Mouse (Mus musculus): ENCODE measurements around the gene Arhgef10l. TPM values are rescaled to one million over a fixed set of nuclear protein-coding genes. Genes with fewer than 3 reads are reported as not detected.
A peak's percentile ranks its signal among the peaks of the same experiment; 100 is the strongest.

Arhgef10l gene
- polyA plus RNA-seq, 1 experiment from 2014 or later, result 24.6 TPM

DNA sequence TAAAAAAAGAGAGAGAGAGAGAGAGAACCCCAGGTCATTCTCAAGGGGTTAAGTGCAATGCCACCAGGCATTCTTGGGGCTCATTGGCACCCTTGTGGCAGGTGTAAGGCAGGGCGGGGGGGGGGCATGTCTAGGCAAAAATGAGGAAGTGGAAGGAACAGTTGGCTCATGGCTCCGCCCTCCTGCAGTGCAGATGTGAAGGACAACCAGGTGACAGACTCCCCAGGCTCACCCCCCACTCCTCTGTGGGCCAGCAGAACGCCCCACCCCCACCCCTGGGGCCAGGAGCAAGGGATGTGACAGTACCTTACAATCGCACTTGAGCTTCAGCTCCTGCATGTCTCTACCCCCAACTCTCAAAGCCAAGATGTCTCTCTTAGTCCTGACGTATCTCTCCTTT lies 79.3 kb downstream of the Arhgef10l start:
- no peak for DNase-seq
- no peaks in the 10 kb centered on the region for H3K27me3 ChIP-seq (ENCODE audit: control insufficient read depth, insufficient read depth, low read length)
- ATAC-seq (ENCODE audit: low FRiP score, low TSS enrichment), result no peak

DNA sequence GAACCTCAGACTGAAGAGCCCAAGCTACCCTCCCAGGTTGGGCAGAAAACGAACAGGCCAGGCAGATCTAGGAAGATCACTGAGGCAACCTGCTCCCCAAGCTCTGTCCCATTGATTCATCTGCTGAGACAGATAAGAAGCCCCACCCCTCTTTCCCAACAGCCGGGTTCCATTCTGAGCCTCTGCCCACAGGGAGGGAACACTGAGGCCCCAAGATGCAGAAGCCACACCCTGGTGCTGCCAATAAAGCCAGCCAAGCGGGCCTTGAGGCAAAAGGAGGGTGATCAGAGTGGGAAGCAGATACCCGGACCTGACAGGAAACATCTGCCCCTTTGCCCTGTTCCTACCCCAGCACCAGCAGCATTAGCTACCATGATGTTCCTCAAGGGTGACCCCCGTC lies 81.6 kb downstream of the Arhgef10l start:
- ATAC-seq (ENCODE audit: low FRiP score, low TSS enrichment) (no peak), DNase-seq (no peak)
- no peaks in the 10 kb centered on the region for H3K4me1 ChIP-seq (ENCODE audit: control insufficient read depth, insufficient read depth, low read length)
- H3K9me3 ChIP-seq (ENCODE audit: control insufficient read depth, low read length), result no peaks in the 10 kb centered on the region
- no peak overlapping the region for H3K27ac ChIP-seq (replicated peaks; ENCODE audit: low read depth, low read length)
- 71% methylated on average over 5 of the region's 5 CpGs for WGBS
- no peak overlapping the region for H3K4me3 ChIP-seq (replicated peaks; ENCODE audit: low read depth, low read length)
- H3K4me2 ChIP-seq (ENCODE audit: low read length), result no peak overlapping the region
- H3K9ac ChIP-seq (replicated peaks; ENCODE audit: low read length), result no peak overlapping the region
- peaks cover 76% of the 10 kb centered on the region for H3K36me3 ChIP-seq (ENCODE audit: control insufficient read depth, insufficient read depth, low read length)
- no peaks in the 10 kb centered on the region for H3K27me3 ChIP-seq (ENCODE audit: control insufficient read depth, insufficient read depth, low read length)

More for the DNA sequence above, 79.3 kb downstream of the Arhgef10l start:
- no peaks in the 10 kb centered on the region for H3K9me3 ChIP-seq (ENCODE audit: control insufficient read depth, low read length)
- H3K9ac ChIP-seq (replicated peaks; ENCODE audit: low read length), result no peak overlapping the region
- H3K27ac ChIP-seq (replicated peaks; ENCODE audit: low read depth, low read length), result no peak overlapping the region
- peaks cover 72% of the 10 kb centered on the region for H3K36me3 ChIP-seq (ENCODE audit: control insufficient read depth, insufficient read depth, low read length)
- no peak overlapping the region for H3K4me2 ChIP-seq (ENCODE audit: low read length)
- H3K4me1 ChIP-seq (ENCODE audit: control insufficient read depth, insufficient read depth, low read length), result no peaks in the 10 kb centered on the region
- no peak overlapping the region for H3K4me3 ChIP-seq (replicated peaks; ENCODE audit: low read depth, low read length)
- 80% methylated on average over 5 of the region's 5 CpGs for WGBS

DNA sequence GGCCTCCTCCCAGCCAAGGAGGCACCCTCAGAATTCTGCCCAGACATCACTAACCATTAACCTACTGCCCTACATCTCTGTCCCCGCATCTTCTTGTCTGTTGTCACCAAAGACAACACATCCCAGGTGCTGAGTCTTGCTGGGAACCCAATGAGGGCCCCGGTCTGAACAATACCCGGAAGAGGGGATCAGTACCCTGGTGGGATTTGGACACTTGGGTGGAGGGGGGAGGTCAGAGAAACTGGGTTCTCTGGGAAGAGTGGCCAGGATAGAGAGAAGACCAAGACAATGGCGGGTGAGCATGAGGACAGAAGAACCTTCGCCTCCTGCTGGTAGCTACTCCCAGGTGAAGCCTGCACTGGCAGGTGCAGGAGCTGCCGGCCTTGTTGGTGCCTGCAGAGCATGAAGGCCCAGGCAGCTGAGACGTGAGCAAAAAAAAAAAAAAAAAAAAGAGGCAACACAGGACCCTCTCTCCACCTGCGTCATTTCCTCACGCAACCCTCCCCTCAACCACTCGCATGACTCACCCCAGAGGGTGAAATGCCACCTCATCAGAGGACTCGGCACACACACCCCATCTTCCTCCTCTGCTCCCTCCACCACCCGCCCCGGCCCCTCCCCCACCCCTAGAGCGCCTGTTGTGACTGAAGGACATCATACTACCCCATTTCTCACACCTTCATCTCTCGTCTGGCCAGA lies 83.3 kb downstream of the Arhgef10l start:
- no peak for ATAC-seq (ENCODE audit: low FRiP score, low TSS enrichment)
- H3K36me3 ChIP-seq (ENCODE audit: control insufficient read depth, insufficient read depth, low read length), result peaks cover 81% of the 10 kb centered on the region
- no peak overlapping the region for H3K27ac ChIP-seq (replicated peaks; ENCODE audit: low read depth, low read length)
- WGBS, result 89% methylated on average over 15 of the region's 15 CpGs
- no peak overlapping the region for H3K4me3 ChIP-seq (replicated peaks; ENCODE audit: low read depth, low read length)
- no peaks in the 10 kb centered on the region for H3K4me1 ChIP-seq (ENCODE audit: control insufficient read depth, insufficient read depth, low read length)
- H3K4me2 ChIP-seq (ENCODE audit: low read length), result no peak overlapping the region
- DNase-seq, result no peak
- H3K27me3 ChIP-seq (ENCODE audit: control insufficient read depth, insufficient read depth, low read length), result no peaks in the 10 kb centered on the region
- H3K9ac ChIP-seq (replicated peaks; ENCODE audit: low read length), result no peak overlapping the region
- H3K9me3 ChIP-seq (ENCODE audit: control insufficient read depth, low read length), result no peaks in the 10 kb centered on the region

DNA sequence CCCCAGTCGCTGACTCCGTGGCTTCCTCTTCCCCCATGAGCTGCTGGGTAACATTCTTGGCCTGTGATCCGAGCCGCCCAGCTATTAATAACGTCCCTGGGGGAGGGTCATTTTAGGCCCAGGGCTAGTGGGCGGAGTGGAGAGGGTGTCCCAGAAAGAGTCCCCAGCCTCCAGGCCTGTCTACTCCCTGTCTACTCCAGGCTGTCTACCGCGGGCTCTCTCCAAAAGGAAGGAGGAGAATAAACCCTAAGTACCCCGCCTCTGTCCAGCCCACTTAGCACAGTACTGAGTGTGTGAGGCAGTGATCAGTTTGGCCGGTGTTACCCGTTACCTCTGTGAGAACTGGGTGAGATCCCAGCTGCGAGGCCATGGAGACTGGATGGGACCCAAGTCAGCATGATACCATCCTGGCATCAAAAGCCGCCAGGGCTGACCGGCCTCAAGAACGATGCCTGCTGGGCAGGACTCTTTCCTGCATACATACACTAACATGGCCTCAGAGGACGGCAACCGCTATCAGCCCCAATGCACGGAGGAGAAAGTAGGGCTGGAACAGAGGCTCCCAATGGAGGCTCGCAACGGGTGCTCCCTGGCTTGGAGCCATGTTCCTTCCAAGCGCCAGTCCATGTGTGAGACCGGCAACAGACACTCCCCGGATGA lies 84.0 kb downstream of the Arhgef10l start:
- Histone ChIP-seq H3K4me2 (ENCODE audit: low read length) (no peak overlapping the region), H3K36me3 (ENCODE audit: control insufficient read depth, insufficient read depth, low read length) (peaks cover 85% of the 10 kb centered on the region), H3K27ac (replicated peaks; ENCODE audit: low read depth, low read length) (0 out of 2 replicates have a peak overlapping the region, but pooled peaks have one; percentile 32), H3K9me3 (ENCODE audit: control insufficient read depth, low read length) (no peaks in the 10 kb centered on the region), H3K27me3 (ENCODE audit: control insufficient read depth, insufficient read depth, low read length) (no peaks in the 10 kb centered on the region), H3K4me1 (ENCODE audit: control insufficient read depth, insufficient read depth, low read length) (no peaks in the 10 kb centered on the region), H3K9ac (replicated peaks; ENCODE audit: low read length) (no peak overlapping the region), H3K4me3 (replicated peaks; ENCODE audit: low read depth, low read length) (no peak overlapping the region)
- no peak for DNase-seq
- WGBS, result 77% methylated on average over 23 of the region's 23 CpGs
- ATAC-seq (ENCODE audit: low FRiP score, low TSS enrichment), result no peak

GRCm38 (mm10) chr4:140581341-140581729 lies 84.5 kb downstream of the Arhgef10l start:
- peaks cover 85% of the 10 kb centered on the region for H3K36me3 ChIP-seq (ENCODE audit: control insufficient read depth, insufficient read depth, low read length)
- no peak overlapping the region for H3K9ac ChIP-seq (replicated peaks; ENCODE audit: low read length)
- H3K27ac ChIP-seq (replicated peaks; ENCODE audit: low read depth, low read length), result no peak overlapping the region
- no peak for DNase-seq
- no peaks in the 10 kb centered on the region for H3K4me1 ChIP-seq (ENCODE audit: control insufficient read depth, insufficient read depth, low read length)
- H3K4me2 ChIP-seq (ENCODE audit: low read length), result no peak overlapping the region
- WGBS, result 77% methylated on average over 16 of the region's 16 CpGs
- no peak for ATAC-seq (ENCODE audit: low FRiP score, low TSS enrichment)
- H3K4me3 ChIP-seq (replicated peaks; ENCODE audit: low read depth, low read length), result no peak overlapping the region
- no peaks in the 10 kb centered on the region for H3K27me3 ChIP-seq (ENCODE audit: control insufficient read depth, insufficient read depth, low read length)
- no peaks in the 10 kb centered on the region for H3K9me3 ChIP-seq (ENCODE audit: control insufficient read depth, low read length)

DNA sequence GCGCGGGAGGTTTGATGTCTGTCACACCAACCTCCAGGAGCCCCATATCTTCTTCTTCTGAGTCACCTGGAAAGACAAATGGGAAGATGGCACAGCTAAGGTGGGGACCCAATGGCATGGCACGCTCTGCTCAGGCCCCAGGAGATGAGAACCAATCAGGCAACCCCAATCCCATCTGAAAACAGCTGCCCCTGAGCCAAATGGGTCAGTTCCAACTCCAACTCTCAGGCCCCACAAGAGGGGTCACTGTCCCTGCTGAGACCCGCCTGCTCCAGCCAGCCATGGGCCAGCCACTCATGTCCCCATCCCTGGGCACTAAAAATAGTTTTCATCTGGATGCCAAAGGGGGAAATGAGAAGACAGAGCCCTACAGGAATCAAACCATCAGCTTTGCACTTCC lies 84.9 kb downstream of the Arhgef10l start:
- 95% methylated on average over 4 of the region's 4 CpGs for WGBS
- H3K9ac ChIP-seq (replicated peaks; ENCODE audit: low read length), result no peak overlapping the region
- H3K4me2 ChIP-seq (ENCODE audit: low read length), result no peak overlapping the region
- no peak for DNase-seq
- H3K9me3 ChIP-seq (ENCODE audit: control insufficient read depth, low read length), result no peaks in the 10 kb centered on the region
- H3K36me3 ChIP-seq (ENCODE audit: control insufficient read depth, insufficient read depth, low read length), result peaks cover 86% of the 10 kb centered on the region
- no peaks in the 10 kb centered on the region for H3K27me3 ChIP-seq (ENCODE audit: control insufficient read depth, insufficient read depth, low read length)
- H3K4me3 ChIP-seq (replicated peaks; ENCODE audit: low read depth, low read length), result no peak overlapping the region
- no peak for ATAC-seq (ENCODE audit: low FRiP score, low TSS enrichment)
- no peak overlapping the region for H3K27ac ChIP-seq (replicated peaks; ENCODE audit: low read depth, low read length)
- H3K4me1 ChIP-seq (ENCODE audit: control insufficient read depth, insufficient read depth, low read length), result no peaks in the 10 kb centered on the region

- H3K27me3 ChIP-seq (ENCODE audit: control insufficient read depth, insufficient read depth, low read length), result no peaks in the 10 kb centered on the region
- no peak for ATAC-seq (ENCODE audit: low FRiP score, low TSS enrichment)
- no peak overlapping the region for H3K9ac ChIP-seq (replicated peaks; ENCODE audit: low read length)
- whole genome bisulfite sequencing, result 95% methylated on average over 8 of the region's 8 CpGs
- no peak overlapping the region for H3K4me2 ChIP-seq (ENCODE audit: low read length)
- no peaks in the 10 kb centered on the region for H3K9me3 ChIP-seq (ENCODE audit: control insufficient read depth, low read length)
- H3K4me3 ChIP-seq (replicated peaks; ENCODE audit: low read depth, low read length), result no peak overlapping the region
- H3K27ac ChIP-seq (replicated peaks; ENCODE audit: low read depth, low read length), result no peak overlapping the region
- peaks cover 89% of the 10 kb centered on the region for H3K36me3 ChIP-seq (ENCODE audit: control insufficient read depth, insufficient read depth, low read length)
- no peak for DNase-seq
- no peaks in the 10 kb centered on the region for H3K4me1 ChIP-seq (ENCODE audit: control insufficient read depth, insufficient read depth, low read length)
Observed at GRCm38 (mm10) chr4:140579576-140579975, 86.2 kb downstream of the Arhgef10l start.

- Histone ChIP-seq H3K4me3 (replicated peaks; ENCODE audit: low read depth, low read length) (no peak overlapping the region), H3K4me1 (ENCODE audit: control insufficient read depth, insufficient read depth, low read length) (no peaks in the 10 kb centered on the region), H3K27ac (replicated peaks; ENCODE audit: low read depth, low read length) (no peak overlapping the region), H3K27me3 (ENCODE audit: control insufficient read depth, insufficient read depth, low read length) (no peaks in the 10 kb centered on the region), H3K36me3 (ENCODE audit: control insufficient read depth, insufficient read depth, low read length) (peaks cover 91% of the 10 kb centered on the region), H3K4me2 (ENCODE audit: low read length) (no peak overlapping the region), H3K9ac (replicated peaks; ENCODE audit: low read length) (no peak overlapping the region), H3K9me3 (ENCODE audit: control insufficient read depth, low read length) (no peaks in the 10 kb centered on the region)
- 96% methylated on average over 13 of the region's 13 CpGs for WGBS
- ATAC-seq (ENCODE audit: low FRiP score, low TSS enrichment) (no peak), DNase-seq (no peak)
Observed at GRCm38 (mm10) chr4:140579149-140579548, 86.7 kb downstream of the Arhgef10l start.

DNA sequence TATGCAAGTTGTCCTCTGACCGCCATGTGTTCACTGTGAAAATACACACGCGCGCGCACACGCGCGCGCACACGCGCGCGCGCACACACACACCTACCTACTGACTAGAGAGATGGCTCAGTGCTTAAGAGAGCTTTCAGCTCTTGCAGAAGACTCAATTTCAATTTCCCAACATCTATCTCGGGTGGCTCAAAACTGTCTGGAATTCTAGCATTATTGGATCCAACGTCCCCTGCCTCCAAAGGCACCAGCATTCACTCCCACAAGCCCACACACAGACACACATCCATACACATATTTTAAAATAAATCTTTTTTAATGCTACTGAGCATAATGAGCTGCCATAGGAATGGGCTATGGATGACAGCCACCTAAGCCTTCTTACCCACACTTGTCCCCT lies 89.2 kb downstream of the Arhgef10l start:
- no peaks in the 10 kb centered on the region for H3K9me3 ChIP-seq (ENCODE audit: control insufficient read depth, low read length)
- WGBS, result 97% methylated on average over 16 of the region's 16 CpGs
- H3K4me2 ChIP-seq (ENCODE audit: low read length), result no peak overlapping the region
- no peak for ATAC-seq (ENCODE audit: low FRiP score, low TSS enrichment)
- no peak overlapping the region for H3K9ac ChIP-seq (replicated peaks; ENCODE audit: low read length)
- no peak overlapping the region for H3K27ac ChIP-seq (replicated peaks; ENCODE audit: low read depth, low read length)
- H3K4me3 ChIP-seq (replicated peaks; ENCODE audit: low read depth, low read length), result no peak overlapping the region
- DNase-seq, result no peak
- H3K4me1 ChIP-seq (ENCODE audit: control insufficient read depth, insufficient read depth, low read length), result no peaks in the 10 kb centered on the region
- H3K36me3 ChIP-seq (ENCODE audit: control insufficient read depth, insufficient read depth, low read length), result peaks cover 96% of the 10 kb centered on the region
- no peaks in the 10 kb centered on the region for H3K27me3 ChIP-seq (ENCODE audit: control insufficient read depth, insufficient read depth, low read length)

Measured in midbrain, embryonic 14.5 days (tissue).